Mouse (Mus musculus) cortical plate, adult 2 months (tissue): ENCODE results near the gene Opa3.

ENCODE experiments used
- CTCF ChIP-seq: fragments of 200-500 bp; IDR thresholded peaks from 2 replicates; pipeline ENCODE4 v1.5.1; 2011; ENCODE audit warnings: mild to moderate bottlenecking, control low read depth, low read length; ENCODE audit not compliant: insufficient read depth; ENCODE audit errors: extremely low read depth
- POLR2A ChIP-seq: fragments of 200-500 bp; IDR thresholded peaks from 2 replicates; pipeline ENCODE4 v1.6.1; 2011; ENCODE audit warnings: mild to moderate bottlenecking, low read length, control low read depth; ENCODE audit not compliant: insufficient read depth; ENCODE audit errors: extremely low read depth

DNA sequence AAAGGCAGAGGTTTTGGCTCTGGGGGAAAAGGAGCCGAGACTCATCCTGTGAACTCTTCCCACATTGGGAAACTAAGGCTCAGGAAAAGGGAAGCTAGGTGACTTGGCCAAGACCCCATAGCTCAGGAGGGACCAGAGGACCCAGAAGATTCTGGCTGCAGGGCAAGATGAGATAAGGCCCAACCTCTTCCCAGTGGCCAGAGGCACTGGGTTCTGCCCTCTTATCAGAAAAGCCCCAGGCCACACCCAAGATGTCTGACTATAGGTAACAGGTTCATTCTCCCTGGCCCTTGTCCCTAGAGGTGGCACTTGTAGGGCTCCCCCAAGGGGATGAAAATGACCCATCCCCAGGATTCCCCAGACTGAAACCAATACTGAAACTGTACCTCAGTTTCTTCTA lies 18.7 kb downstream of the Opa3 start:
- TF ChIP-seq CTCF = no peak
- no peak for TF ChIP-seq POLR2A
